Mouse (Mus musculus) ES-CJ7 (cell line): Measurements from ENCODE around the gene Slc9a5.

Source experiments
- DNase-seq: peaks from one replicate; pipeline ENCODE4 v3.0.0; 2011; ENCODE audit warnings: low read depth, low spot score

Gene Slc9a5

DNA sequence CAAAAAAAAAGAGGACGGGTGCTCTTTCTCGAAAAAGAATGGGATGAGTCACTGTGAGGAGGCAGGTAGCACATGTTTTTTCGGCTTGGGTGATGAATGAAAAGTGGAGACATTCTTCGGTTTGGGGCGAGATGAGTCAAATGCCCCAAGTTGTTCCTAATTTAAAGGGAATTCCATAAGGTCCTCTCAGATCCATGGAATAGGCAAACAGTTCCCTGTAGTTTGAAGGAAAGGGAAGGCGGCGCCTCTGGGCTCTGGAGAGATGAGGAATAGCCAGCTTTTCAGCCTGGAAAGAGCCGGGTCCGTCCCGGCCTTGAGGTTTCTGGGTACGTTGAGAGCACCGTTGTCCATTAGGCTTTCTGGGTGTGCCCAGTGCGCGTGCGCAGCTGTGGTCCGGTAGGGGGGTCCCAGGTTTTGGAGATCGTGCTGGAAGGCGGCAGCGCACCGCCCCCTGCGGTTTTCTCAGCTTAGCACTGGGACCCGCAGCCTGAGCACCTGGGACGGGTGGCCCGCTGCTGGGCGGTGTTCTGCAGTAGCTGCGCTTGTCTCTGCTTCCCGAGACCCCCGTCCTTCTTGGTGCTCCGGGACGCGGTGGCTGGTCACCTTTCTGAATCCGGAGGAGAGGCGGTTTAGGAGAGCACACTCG, at the start of gene Slc9a5:
Gene Slc9a5, plus strand, starts transcription at position 394 of the 646 bp plus-strand sequence.
- DNase-seq, result peak; percentile 83

DNA sequence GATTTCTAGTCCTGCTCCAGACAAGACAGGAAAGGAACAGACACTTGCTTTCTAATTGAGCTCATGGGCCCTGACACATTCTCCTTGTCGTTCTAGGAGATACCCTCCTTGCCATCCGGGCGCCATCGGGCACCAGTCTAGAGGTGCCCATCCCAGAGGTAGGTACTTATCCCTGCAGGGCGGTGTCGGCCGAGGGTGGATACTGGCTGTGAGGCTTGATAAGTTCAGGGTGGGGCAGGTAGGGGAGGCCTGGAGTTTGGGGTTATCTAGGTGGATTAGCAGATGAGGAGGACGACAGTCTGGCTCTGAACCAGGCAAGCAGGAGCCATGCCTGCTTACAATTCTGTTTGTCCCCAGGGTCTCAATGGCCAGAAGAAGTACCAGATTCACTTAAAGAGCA, 48.7 kb upstream of the Slc9a5 start:
- no peak for DNase-seq

DNA sequence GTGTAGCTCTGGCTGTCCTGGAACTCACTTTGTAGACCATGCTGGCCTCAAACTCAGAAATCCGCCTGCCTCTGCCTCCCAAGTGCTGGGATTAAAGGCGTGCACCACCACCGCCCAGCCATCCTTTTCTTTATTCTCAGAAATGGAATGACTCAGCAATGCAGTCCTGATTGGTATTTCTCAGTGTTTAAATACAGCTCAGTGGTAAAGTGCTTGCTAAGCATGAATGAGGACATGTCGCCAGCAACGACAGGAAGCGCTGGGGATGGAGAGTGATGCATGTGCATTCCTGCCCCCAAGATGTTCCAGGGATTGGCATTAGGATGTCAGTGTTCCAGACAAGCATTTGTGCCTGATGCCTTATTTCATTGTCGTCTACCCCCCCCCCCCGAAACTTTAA, 45.2 kb upstream of the Slc9a5 start:
- no peak for DNase-seq

DNA sequence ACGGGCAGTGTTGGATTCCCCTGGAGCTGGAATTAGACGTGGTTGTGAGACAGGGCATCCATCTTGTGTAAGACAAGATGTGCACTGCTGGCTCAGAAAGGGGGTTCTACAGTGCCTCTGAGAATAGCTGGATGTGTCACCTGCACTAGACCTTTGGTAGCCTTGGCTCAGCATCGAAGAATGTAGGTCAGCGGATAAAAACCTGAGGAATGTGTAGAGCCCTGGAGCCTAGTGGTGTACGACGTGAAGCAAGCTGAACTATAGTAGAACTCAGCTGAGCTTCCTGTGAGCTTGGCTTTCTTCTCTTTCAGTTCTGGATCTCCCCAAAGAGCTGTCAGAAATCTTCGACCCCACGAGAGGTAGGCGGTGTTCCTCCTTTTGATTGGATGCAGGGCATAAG, 44.8 kb upstream of the Slc9a5 start:
- DNase-seq, result no peak

DNA sequence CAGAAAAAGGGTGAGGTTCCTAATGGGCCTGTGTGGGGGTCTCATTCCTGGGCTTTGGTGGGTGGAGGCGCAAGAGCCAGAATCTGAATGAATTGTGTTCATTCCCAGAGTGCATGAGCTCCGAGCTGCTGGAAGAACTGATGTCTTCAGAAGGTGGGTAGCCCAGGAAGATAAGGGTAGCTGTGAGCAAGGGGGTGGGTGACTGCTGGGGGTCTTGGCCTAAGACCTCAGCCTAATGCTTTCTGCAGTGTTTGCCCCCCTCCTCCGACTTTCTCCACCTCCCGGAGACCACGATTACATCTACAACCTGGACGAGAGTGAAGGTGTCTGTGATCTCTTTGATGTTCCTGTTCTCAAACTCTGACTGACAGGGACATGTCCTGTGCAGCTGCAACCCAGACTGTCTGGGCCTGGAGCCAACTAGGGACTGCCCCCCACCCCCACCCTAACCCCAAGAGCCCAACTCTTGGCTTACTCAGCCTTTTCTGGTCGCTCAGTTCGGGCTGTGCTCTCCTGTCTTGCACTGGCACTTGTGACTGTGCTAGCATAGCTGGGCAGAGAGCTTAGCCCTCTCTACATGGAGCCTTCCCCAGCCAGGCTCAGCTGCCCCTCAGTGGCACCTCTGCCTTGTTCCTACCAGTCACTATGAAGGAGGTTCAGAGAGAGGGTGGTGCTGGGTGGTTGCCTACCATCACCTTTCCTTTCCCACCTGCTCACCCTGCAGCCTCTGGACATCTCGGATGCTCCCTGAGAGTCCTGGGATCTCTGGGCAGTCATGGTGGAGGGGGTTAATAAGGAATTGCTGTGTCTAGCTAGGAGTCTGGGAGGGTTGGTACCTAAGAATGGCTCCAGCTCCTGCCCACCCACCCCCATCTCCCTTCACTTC, 44.1 kb upstream of the Slc9a5 start:
- no peak for DNase-seq

DNA sequence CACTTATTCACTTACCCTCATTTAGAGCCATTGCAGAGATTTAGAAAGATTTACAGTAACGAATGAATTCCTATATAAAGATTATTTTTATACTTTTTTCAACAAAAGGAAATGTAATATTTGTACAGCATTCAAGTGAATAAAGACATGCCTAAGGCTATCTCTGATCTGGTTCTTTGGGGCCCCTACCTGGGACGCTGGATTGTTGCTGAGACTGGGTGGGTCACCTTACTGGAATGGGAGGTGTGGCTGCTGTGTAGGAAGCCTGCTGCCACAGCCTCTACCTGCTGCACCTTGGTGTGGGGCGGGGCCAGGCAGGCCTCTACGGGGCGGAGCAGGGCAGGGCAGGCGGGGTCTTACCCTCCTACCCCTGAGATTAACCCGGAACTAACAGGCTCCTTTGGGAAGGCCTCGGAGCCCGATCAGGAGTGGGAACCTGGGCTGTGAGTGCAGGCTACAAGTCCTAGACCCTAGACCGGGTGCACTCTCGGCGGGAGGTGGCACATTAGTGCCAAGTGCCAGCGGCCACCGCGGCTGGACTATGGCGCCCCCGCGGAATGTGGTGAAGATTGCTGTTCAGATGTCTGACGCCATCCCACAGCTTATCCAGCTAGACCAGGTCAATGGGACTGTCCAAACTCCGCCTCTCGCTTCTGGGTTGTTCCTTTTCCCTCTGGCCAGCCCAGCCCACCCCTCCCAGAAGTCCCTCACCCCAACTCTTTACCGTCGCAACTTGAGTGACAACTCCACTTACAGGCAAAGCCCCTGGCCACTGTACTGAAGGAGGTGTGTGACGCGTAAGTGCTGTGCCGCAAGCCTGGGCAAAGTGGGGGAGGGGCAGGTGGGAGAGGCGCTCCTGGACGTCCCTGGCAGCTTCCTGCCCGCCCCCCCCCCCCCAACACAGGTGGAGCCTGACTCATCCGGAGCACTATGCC, 43.2 kb upstream of the Slc9a5 start, which contains the start of gene Elmo3:
Gene Elmo3, plus strand, starts transcription at position 391 of the 935 bp plus-strand sequence.
- DNase-seq, result peak; percentile 88

DNA sequence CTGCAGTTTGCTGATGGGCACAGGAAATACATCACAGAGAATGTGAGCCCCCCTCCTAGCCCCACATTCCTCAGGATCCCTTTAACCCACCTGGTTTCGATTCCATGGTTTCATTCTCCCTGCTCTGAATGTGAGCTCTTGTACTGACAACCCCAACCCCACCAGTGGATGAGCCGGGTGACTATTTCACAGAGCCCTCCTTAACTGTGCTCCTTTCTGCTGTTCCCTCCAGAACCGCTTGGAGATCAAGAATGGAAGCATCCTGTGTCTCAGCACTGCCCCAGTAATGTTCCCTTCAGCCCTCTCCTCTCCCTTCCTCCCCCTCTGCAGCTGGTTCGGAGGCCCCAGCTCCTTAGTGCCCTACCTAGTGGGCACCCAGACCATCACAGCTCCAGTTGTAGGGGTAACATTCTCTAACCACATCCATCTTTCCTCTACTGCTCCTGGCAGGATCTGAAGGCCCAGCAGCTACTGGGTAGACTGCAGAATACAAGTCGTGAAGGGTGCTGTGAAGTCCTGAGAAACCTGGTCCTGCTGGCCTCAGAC, 42.4 kb upstream of the Slc9a5 start:
- no peak for DNase-seq

DNA sequence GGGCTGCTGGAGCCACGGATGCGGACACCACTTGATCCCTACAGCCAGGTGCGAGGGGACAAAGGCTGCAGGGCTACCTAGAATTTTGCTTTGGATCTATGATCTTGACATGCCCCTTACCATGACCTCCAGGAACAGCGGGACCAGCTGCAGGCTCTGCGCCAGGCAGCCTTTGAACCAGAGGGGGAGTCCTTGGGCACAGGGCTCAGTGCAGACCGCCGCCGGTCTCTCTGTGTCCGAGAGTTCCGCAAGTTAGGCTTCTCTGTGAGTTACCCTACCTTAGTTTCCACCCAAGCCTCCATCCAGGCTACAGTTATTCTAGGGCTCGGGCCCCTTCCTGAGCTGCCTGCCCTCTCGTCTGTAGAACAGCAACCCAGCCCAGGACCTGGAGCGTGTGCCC, 41.0 kb upstream of the Slc9a5 start:
- DNase-seq, result no peak

DNA sequence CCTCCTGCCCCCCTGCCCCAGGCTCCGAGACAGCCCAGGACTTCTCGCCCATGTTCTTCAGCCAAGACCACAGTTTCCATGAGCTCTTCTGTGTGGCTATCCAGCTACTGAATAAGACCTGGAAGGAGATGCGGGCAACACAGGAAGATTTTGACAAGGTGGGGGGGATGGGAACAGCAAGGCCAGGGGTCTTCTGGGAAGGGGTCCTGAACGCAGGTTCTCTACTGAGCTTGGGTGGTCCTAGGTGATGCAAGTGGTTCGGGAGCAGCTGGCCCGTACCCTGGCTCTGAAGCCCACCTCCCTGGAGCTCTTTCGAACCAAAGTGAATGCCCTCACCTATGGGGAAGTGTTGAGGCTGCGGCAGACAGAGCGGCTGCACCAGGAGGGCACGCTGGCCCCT, 40.2 kb upstream of the Slc9a5 start:
- DNase-seq, result no peak

DNA sequence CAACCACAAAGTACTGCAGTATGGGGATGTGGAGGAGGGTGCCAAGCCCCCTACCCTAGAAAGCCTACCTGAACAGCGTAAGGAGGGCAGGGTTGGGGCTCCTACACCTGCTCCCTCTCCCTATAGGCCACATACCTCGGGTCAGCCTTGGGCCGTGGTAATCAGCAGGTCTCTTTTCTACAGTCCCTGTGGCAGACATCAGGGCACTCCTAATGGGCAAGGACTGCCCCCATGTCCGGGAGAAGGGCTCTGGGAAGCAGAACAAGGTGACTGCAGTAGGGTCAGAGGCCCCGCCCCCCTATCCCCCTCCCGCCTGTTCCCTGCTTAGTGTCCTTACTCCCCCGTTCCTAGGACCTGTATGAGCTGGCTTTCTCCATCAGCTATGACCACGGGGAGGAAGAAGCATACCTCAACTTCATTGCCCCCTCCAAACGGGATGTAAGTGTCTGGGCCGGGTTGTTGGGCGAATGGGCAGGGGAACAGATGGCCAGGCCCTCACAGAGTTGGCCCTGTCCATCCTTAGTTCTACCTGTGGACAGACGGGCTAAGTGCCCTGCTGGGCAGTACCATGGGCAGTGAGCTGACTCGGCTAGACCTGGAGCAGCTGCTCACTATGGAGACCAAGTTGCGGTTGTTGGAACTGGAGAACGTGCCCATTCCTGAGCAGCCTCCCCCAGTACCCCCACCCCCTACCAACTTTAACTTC, 39.3 kb upstream of the Slc9a5 start:
- DNase-seq, result no peak

DNA sequence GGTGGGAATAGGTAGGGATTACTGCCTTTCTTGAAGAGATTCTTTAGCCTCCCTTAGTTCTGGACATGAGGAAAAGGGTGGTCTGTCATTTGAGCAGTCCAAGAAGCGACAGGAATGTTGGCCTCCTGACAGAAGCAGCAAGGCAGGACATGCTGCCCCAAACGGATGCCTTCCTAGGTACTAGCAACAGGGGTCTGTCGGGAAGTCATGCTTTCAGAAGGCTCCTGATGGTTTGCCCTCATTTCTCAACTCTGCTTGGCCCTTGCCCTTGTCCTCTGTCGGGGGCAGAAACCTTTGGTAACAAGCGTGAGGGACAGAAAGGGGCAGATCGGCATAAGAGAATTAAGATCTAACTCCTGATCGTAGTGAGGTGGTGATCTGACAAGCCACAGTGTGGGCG, 38.5 kb upstream of the Slc9a5 start:
- DNase-seq, result no peak

DNA sequence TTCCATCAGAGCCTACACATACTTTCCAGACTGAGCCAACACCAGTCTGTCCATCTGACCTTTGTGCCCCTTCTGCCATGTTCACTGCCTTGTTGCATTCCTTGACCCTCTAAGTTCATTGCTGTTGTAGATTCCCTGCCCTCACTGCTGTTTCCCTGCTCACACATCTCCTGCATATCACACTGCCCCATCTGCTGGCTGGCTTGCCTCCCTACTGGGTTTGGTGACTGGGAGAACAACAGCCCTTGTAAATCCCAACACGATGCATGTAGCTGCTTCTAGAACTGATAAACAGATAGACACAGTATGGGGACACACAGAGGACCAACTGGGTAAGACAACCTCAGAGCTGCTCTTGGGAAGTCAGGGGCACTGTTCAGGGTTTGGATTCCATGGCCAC, 36.9 kb upstream of the Slc9a5 start:
- no peak for DNase-seq

DNA sequence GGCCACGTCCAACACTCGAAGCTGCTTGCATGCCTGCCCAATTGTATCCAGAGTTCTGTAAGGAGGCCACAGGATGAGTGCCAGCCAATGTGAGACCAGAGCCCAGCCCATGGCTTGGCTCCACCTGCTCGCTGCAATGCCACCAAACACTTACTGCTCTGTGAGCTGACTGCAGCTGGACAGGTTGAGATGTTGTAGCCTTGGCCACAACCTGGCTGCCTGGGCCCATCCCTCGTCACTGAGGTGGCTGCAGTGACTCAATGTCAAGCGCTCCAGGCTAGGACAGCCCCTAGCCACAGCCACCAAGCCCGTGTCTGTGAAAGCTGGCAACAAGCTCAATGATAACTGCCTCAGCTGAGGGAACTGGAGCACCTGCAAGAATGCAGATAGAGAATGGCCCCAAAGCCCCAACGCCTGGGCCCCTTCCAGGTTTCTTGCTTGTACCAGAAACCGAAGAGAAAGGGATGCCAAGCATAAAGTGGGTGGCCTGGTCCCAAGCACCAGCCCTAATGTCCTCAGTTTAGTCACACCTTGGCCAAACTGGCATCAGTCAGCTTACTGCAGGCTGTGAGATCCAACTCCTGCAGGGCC, 35.7 kb upstream of the Slc9a5 start:
- no peak for DNase-seq

DNA sequence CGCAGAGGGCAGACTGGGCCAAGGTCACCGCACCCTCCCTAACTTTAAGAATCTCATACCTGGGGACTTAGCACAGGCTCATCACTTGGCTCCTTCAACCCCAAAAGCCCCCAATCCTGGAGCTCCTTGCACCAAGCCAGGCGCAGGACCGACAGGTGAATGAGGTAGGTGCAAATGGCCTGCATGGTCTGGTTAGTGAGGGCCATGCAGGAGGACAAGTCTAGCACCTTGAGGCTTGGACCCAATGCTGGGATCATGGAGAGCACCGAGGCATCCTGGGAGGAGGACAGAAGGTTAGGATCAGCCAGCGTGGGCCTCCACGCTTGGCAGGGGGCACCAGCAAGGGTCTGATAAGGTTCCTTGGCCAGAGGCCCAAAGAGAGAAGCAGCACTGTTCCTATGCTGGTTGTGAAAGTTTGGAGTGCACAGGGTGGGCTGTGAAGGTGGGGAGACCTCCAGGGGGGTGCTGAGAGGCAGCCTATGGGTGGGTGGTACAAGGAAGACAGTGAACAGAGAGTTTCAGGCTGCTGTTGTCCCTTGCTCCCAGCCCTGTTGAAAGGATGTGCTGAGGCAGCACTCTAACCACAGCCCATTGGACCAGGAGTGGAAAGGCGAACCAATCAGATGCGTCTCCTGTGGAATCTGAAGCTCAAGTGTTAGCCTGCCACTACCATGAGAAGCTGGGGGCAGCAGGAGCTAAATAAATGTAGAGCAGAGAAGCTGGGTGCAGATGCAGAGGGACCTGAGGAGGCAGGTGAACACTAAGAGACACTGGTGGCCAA, 34.8 kb upstream of the Slc9a5 start:
- DNase-seq, result no peak

DNA sequence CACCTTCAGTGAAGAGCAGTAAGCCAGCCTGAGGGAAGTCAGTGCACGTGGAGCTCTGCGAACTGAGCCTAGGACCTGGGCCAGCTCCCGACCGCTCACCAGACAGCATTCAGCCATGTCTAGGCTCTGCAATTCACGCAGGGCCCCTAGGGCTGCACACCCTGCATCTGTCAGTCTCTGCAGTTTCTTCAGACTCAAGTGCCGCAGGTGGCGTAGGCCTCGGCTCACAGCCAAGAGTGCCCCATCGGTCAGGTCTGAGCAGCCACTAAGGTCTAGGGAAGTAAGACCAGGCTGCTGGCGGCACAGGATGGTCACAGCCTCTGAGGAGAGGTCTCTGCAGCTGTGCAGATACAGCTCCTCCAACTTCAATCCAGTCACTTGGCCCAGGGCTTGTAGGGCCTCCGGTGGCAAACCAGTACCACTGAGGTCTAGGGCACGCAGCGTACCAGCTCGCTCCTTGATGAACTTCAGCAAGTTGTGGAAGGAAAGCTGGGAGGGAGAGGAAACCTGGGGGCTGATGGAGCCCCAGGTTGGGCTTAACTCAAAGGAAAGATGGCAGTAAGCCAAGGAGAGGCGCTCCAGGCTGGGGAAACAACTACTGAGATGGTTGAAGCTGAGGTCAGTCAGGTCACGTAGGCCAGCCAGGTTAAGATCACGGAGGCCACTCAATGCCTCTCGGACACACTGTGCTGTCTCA, 33.4 kb upstream of the Slc9a5 start:
- no peak for DNase-seq

DNA sequence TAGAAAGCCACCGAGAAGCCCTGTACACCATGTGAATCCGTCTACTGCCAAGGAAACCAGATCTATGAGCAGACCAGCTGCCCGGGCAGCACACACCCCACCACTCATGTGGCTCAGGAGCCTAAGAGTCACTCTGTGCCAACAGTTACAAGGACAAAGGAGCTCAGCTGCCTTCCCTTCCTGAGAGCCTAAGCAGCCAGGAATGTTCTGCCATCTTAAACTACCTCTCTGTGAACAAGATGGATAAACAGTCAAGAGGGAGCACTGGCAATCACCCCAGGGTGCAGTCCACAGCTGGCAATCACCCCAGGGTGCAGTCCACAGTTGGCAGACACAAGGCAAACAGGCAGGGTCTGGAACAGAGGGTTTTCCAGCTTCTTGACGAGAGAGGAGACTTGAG, 30.7 kb upstream of the Slc9a5 start:
- DNase-seq, result no peak

DNA sequence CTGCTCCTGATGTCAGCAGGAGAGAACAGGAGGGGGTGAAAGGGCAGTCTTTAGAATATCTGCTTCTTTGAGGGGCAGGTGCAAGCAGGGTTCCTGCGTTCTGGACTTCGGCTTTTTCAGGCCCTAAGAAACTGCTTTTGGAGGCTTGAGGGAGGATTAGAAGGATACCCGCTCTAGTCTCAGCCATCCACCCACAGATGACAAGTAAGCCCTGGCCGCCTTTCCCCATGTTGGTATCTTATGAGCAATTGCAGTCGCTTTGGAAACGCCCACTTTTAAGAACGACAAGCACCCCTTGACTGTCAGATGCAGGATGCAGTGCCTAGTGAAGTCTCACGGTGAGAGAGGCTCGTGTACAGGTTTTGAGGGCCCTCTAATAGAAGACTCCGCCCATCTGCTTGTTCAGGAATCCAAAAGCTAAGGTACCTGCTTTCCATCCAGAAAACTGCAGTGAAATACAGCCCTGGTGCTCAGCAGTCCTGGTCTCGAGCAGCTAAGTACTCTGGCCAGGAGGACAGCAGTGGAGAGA, 29.9 kb upstream of the Slc9a5 start:
- DNase-seq, result no peak

DNA sequence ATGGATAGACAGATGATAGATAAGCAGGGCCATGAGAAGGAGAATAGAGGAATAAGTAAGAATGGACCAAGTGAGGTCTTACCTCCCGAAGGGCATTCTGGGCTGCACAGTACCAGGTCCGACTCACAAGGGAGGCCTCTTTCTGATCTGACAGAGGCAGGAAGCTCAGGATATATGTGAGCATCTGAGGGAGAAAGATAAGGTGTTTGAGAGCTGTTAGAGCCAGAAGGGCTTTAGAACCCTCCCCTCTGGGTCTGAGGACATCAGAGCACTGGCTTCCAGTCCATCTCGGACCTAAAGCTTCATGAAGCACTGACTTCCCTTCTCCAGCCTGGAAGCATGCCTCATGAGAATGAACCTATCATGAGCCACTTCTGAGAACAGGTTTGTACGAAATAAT, 25.5 kb upstream of the Slc9a5 start:
- DNase-seq, result no peak

DNA sequence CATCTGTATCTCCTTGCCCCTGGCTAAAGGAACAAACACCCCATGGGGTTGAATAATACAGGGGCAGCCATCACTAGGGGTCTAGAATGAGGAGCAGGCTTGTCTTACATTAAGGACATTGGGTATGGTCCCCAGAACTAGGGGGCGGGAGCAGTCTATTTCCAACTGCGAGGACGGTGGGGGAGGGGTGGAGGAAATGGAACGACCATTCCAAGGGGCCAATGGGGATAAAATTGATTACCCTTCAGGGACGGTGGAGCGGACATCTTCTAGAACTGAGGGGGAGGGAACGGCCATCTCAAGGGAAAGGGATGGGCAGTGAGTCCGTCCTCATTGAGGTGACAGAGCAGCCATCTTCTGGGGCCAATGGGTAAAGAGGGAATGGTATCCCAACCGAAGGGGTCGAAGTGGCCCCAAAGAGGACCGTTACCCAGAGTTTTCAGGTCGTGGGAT, 23.0 kb upstream of the Slc9a5 start:
- DNase-seq, result no peak
